Mouse (Mus musculus): ENCODE data around the gene E2f8. TPM values are rescaled to one million over a fixed set of nuclear protein-coding genes. Genes with fewer than 3 reads are reported as not detected.

Gene E2f8
- under 1 TPM; 0.45 to 0.82 TPM for total RNA-seq (2021)
- long read RNA-seq, experiment 1, partial matches to known transcripts: 2 of 2 reads
- long read RNA-seq, experiment 1, other reads (novel, unspliced or antisense): 0 of 2 reads
- long read RNA-seq, experiment 2: 0 reads

GRCm38 (mm10) chr7:48881486-48881885 is at the start of gene E2f8:
Gene E2f8, minus strand, starts transcription at chr7:48881596.
- DNase-seq: peak; percentile 71 to 75

DNA sequence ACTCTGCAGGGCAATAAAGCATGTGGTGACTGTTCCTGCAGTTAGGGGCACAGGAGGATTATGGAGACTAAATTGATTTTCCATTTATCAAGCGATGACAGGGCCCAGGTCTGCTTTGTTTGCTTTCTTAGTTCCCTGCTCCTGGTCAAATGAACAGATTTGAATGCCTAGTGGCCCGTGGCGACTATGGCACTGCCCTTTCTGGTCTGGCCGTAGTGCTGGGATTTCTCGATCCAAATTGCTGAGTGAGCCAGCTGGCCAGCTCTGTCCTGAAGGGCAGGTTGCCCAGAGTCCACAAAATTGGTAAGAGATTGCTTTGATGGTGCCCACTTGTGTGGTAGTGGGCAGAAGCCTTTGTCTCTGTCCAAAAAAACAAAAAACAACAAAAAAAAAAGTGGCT is 49.0 kb upstream of the E2f8 start:
- DNase-seq: peak in 1 of 2 experiments; percentile 21

DNA sequence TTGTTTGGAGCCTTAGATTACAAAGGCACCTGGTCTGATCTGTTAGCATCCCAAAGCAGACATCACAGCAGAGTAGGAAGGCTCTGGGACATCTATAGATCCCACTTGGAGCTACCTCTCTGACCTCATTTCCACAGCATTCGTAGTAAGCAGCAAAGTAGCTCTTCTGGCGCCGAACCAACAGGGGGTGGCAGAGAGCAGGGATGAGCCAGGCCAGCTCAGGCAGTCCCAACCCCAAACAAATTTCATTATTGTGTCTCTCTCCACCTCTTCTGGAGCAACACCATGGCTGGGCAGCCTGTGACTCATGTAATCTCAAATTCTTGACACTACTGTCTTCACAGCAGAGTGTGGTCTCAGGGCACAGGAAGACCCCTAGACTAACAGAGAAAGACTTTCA is 47.0 kb upstream of the E2f8 start:
- peak; percentile 34 to 69 for DNase-seq

DNA sequence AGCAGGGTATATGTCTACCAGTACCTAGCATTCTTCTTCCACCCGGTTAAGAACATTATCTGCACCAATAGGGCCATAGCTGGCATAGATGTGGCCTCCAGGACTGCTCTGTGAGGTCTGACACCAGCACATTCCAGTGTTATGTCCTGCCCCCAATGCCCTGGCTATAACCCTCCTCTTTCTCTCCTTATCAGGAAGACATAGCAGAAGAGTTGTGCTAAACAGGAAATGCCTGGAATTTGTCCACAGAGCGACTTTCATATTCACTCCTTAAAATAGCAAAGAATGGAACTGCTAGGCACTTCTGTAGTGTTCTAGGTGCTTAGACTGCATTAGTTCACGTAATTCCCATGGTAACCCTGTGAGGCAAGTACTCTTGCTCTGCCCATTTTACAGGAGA is 43.8 kb upstream of the E2f8 start:
- DNase-seq: no peak

- no peak for DNase-seq
Measured at GRCm38 (mm10) chr7:48923620-48924019, 42.2 kb upstream of the E2f8 start.

DNA sequence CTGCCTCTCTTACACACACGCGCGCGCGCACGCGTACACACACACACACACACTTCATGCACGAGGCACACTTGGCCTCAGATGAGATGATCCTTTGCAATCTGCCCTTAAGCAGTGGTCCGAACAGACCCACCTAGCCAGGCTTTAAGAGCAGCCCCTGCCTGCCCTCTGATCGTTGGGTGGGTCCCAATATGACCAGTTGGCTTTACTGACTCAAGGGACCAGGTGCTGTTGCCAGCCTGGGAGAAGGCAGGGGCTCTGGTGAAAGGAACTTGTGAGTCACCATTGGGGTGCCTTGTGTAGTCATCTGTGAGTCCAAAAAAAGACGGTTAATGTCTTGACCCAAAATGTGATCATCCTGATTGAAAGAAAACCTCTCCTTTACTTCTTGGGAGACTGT is 37.0 kb upstream of the E2f8 start:
- DNase-seq: no peak

- no peak for DNase-seq
Measured at GRCm38 (mm10) chr7:48917988-48918387, 36.6 kb upstream of the E2f8 start.

DNA sequence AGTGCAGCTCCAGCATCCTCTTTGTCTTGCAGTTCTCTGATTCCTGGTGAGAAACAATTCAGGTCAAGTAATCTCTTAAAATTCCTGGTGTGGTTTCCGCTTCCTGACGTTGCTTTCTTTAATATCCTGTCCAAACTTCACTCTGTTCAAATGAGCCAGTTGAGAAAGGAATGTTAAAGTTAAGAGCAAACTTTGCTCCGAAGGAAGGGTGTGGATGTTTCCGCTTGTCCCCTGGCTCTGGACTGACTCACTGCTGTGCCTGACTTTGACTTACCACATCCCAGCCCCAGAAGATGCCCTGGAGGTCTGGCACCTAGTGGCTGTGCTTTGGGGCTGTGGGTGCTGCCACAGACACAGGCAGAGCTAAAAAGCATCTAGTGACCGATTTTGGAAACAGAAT is 36.1 kb upstream of the E2f8 start:
- peak in 1 of 2 experiments; percentile 22 for DNase-seq

DNA sequence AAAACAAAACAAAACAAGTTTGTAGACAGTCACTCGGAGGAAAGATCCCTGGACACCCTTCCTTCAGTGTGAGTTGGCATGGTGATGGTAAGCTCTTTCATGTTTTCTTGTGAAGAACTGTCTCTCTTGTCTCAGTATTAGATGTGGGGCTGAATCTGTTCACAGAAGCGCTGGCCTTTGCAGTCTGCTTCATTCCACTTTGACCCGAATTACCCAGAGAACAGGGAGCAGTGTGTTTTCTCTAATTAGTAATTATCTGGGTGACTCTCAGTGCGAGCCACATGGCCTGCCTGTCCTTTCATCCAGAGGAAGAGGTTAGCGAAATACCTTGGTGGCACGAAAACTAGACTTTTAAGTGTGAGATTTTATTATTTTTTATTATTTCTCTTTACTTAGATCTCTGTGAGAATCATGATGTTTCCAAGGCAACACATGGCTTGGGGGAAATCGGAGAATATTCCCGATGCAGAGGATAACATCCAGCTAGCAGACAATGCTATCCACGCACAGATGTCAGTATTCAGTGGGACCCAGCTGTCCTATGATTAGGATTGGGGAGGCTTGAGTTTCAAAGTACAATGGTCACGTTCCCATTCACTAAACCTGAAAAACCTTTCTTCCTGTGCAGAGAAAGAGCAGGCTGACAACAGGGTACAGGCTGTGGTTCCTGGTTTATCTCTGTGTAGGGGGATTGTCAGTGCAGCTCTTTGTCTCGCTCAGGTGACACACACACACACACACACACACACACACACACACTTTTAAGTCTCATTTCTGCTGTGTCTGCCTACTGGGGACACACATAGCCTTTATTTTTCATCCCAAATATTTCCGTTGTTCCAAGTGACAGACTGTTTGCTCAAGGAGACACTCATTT is 33.5 kb upstream of the E2f8 start:
- DNase-seq: no peak

- DNase-seq: no peak
Measured at GRCm38 (mm10) chr7:48911146-48911545, 29.8 kb upstream of the E2f8 start.

- DNase-seq: no peak
Measured at GRCm38 (mm10) chr7:48910282-48910681, 28.9 kb upstream of the E2f8 start.

- no peak for DNase-seq
Measured at GRCm38 (mm10) chr7:48909342-48909671, 27.9 kb upstream of the E2f8 start.

DNA sequence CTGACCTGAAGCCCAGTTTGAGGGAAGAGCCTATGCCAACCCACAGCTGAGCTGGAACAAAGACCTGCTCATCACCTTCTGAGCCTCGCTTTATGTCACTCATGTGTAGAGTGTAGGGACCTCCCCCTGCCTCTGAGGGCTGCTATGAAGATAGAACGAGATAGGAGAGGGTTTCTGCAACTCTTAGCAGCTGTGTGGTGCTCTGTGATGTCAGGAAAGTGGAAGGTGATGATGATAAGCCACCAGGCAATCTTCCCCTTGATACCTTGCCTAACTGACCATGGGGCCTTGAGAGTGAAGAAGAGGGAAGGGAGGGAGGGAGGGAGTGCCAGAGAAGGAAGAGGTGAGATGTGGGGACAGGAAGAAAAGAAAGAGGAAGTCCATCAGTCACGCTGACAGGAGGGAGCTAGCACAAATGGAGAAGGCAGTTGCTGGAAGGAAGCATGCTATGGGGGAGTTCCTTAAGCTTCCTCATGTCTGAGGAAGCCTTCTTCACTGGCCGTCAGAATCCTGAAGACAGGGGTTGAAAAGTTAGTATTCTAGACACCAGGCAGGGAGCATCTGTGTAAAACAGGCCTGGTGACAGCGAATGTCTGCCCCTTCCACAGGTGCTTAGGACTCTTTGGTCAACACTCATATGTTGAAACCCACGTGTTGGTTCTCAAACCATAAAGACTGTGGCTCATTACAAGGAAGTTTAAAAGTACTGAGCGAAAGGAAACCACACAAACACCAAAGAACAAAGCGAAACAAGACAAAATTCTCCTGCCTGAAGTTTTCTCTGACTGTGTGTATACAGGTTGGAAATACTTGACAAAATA is 27.3 kb upstream of the E2f8 start, which contains the start of gene Nav2:
Gene Nav2, plus strand, starts transcription at position 196 of the 821 bp plus-strand sequence.
- DNase-seq: peak in 1 of 2 experiments; percentile 26

DNA sequence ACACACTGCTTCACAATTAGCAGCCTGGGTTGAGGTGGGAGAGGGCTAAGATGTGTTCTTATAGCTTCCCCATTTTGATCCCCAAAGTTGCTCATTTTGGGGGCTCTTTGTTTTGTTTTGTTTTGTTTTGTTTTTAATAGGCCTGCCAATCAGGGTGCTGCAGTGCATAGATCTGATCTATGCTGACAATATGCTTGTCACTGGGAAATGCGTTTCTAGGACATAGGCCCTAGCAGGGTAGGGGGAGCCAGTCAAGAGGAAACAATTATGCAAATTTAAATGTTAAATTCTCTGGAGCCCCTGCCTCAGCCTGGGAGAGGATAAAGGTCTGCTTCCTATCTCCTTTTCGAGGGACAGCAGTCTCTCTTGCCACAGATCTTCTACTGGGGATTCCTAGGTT is 21.1 kb upstream of the E2f8 start:
- DNase-seq: no peak

- DNase-seq: no peak
Measured at GRCm38 (mm10) chr7:48900408-48901167, 19.2 kb upstream of the E2f8 start.

GRCm38 (mm10) chr7:48898416-48898815 is 17.0 kb upstream of the E2f8 start:
- no peak for DNase-seq

DNA sequence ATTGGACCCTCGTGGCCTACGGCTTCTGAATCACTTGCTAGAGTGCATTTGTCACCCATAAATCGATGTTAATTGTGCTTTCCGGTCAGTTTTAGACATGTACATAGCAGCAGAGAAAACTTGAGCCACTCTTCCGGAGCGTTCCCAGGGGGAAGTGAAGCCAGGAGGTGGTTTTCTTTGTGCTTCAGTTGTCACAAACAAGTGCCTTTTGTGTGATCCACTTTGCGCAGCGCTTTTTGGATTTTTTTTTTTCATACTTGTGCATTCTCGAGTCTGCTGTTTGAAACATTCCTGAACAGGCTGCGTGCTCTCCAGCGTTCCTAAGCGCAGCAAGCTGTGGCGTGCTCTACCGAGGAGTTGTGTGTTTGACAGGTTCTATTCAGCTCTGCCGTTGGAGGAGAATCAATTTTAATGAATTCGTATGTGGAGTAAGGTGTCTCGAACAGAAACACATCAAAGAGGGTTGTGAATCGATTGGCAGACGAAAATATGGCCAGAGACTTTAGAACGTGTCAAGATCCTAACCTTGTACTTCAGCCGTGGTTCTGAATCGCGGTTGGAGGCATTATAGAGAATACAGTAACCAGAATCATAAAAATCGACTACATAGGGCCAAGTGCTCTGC is 16.3 kb upstream of the E2f8 start:
- no peak for DNase-seq

- DNase-seq: peak in 1 of 2 experiments; percentile 22
Measured at GRCm38 (mm10) chr7:48896051-48896450, 14.7 kb upstream of the E2f8 start.

GRCm38 (mm10) chr7:48895475-48895874 is 14.1 kb upstream of the E2f8 start:
- DNase-seq: no peak

GRCm38 (mm10) chr7:48894763-48895162 is 13.4 kb upstream of the E2f8 start:
- DNase-seq: no peak

DNA sequence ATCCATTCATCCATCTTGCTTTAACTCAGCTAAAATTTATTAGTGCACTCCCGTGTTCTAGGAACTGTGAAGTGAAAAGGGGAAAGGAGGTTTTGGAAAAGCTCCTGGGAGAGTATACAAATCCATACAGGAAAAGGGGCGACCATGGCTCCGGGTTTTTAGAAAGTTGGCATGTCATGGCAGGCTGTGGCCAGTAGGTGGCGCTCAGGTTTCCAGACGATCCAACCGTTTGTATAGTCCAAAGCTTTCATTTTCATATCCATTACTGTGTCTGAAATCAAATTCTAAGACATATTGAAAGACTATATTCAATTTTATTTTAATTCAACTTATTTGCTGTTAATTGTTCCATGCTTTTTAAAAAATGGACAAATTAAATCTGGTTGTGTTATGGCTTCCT is 12.8 kb upstream of the E2f8 start:
- DNase-seq: peak; percentile 42 to 86

DNA sequence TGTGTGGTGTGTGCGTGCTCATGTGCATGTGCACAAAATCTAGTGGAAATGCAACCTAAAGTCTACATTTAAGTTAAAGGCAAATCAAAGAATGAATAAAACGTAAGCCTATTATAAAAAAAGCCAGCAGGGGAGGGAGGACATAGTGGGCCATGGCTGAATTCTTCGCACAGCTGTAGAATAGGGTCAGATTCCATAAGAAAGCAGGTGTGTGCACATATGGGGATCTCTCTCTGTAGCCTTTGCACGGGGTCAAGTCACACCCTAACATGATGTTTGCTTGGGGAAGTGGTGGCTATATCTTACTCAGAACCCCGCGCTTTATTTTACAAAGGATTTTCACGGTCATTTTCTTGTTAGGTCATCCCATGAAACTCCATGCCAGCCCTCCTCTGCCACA is 11.7 kb upstream of the E2f8 start:
- no peak for DNase-seq

All from heart, adult 18-20 months (tissue).